Mouse (Mus musculus): ENCODE data around the gene Hmox2.
"Not testable (repeated sequence)": the region's sequence is repeated elsewhere in the genome, so short reads cannot be mapped to it uniquely, and the experiment has no call there.

The Hmox2 gene

DNA sequence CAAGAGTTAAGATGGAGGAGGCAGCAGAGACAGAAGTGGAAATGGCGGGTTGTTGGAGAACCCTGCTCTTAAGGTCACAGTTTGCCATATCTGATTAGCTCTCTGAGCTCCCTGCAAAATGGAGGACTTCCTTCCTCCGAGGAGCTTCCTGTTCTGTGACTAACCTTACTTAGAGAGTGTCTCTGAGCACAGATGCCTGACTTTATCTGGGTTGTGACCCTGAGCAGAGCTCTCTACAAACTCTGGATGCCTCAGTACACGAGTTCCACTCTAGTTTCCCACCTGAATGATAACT lies 3.3 kb upstream of the Hmox2 start:
- DNase-seq (ENCODE audit: low read depth in 1 of 2, low spot score in 2 of 2), result peak in 1 of 2 experiments; percentile 26

DNA sequence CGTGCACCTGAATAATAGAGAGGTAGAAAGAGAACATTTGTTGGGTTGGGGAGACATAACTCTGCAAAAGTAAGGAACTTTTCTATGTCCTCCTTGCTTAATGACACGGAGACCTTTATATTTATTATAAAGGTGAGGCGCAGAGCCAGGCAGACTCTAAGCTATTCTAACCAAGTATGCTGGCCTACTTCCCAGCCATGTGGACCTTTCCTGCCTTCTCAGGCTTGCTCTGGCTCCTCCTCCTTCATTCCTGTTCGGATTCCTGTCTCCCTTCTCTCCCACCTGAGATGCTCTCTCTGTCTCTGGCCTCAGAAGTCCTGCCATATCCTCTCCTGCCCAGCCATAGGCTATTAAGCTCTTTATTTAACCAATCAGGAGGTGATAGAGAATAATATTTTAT lies 895 bp upstream of the Hmox2 start:
- no peak for DNase-seq (ENCODE audit: low read depth in 1 of 2, low spot score in 2 of 2)

DNA sequence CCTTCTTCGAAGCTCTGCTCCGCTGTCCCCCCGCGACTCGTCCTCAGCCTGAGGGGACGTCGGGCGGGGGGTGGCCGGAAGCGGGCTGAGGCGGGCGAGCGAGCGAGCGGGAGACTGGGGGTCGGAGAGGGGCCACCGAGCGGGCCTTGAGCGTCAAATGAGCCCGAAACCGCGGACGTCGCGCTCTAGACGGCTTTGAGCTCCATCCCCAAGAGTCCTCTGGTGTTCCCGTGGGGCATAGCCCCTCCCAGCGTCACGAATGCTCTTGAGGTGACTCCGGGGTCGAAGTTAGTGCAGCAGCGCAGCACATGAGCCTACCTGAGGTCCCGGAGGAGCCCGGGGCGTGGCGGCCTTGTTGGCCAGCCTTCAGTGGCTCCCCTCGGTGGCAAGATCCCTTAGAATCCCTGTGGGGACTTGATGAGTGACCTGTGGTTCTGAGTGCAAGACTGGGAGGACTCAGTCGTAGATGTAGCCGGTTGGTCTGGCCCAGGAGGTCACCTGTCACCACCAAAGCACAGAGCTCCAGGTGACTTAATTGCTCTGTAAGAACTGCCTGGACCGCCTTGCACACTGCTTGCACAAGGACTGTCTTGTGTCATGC lies 467 bp downstream of the Hmox2 start:
- DNase-seq (ENCODE audit: low read depth in 1 of 2, low spot score in 2 of 2), result peak in 1 of 2 experiments; percentile 5

DNA sequence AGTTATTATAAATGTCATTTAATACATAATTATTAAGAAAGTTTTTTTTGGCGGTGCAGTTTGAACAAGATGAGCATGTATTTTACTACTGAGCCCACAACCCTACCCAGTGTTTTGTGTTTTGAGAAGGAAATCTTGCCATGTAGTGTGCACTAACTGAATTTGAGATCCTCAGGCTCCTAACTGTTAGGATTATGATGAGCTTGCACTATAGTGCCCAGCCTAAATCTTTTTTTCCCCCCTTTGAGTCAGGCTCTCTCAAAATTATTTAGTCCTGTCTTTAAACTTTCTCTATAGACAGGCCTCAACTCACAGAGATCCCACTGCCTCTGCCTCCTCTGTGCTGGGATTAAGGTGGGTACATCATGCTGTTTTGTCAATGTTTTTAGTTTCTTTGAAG lies 1.4 kb downstream of the Hmox2 start:
- no peak for DNase-seq (ENCODE audit: low read depth in 1 of 2, low spot score in 2 of 2)

DNA sequence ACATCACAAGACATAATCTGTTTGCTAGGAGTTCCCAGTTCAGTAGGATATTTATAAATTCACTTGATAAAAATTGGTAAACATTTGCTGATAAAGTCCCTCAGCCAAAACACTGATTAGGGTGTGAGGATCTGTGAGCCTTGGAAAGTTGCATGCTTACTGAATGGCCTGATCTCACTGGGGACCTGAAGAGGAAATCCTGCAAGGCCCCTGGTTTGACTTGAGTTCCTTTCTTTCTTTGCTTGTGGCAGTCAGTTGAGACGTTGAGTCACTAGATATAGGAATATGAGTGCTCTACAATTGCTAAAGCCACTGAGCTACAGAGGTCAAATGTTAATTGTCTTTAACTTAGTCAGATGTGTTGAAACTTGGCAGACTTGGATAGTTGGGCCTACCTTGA lies 1.8 kb downstream of the Hmox2 start:
- no peak for DNase-seq (ENCODE audit: low read depth in 1 of 2, low spot score in 2 of 2)

DNA sequence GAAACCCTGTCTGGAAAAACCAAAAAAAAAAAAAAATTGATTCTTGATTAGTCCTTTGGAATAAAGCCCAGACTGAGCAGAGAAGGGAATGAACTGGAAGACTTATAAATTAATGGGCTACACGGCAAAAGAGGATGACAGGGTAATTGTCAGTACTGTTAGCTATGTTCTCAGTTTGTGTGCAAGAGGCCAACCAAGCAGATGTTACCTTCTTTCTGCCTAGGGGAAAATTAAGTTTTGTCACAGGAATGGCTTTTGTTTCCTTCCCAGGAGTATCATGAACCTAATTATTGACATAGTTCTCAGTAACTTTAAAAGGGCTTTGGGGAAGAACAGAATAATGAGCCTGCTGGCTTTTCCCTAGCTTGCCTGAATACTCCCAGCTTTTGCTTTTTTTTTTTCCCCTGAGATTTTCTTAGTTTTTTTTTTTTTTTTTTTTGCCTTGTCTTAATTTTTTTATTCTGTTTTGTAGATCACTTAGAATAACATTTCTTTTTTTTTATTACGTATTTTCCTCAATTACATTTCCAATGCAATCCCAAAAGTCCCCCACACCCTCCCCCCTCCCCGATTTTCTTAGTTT lies 4.7 kb downstream of the Hmox2 start:
- no peak for DNase-seq (ENCODE audit: low read depth in 1 of 2, low spot score in 2 of 2)

DNA sequence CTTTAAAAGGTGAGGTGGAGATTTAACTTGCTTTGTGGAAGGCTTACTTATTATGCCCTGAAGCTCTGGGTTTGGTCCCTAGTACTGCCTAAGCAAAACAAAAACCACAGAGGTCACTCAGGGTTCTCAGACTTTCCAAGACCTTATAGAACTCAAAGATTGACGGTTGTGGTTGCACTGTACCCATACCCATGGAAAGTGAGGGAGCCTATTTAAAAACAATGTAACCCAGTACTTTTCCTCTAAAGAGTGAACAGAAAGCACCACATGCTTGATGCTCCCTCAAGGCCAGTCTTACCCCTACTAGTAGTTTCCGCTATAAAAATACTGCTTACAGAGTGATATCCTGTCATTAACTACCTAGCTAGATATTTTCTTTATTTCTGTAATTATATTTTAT lies 10.1 kb downstream of the Hmox2 start:
- DNase-seq (ENCODE audit: low read depth in 1 of 2, low spot score in 2 of 2), result no peak

DNA sequence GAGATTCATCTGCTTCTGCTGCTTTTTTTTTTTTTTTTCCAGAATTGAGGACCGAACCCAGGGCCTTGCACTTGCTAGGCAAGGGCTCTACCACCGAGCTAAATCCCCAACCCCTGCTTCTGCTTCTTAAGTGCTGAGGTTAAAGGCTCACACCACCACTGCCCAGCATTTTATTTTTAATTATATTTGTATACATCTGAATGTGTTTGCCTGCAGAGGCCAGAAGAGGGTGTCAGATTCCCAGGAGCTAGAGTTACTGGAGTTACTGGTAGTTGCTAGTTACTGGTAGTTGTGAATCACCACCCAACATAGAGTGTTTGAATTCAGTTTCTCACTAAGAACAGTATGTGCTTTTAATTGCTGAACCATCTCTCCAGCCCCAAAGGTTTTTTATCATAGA lies 13.8 kb downstream of the Hmox2 start:
- no peak for DNase-seq (ENCODE audit: low read depth in 1 of 2, low spot score in 2 of 2)

DNA sequence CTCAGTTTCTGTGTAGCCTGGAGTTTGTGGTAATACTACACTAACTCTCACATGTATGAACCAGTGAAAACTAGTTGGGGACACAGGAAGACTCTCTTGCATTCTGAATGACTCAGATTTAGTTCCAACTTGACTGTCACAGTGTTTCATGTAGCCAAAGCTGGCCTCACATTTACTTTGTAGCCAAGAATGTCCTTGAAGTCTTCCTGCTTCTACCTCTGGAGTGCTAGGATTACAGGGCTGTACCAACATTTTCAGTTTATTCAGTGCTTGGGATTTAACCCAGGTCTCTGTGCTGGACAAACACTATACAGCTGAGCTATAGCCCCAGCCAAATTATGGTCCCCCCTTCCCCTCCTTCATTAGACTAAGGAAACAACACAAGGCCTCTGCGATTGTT lies 16.0 kb downstream of the Hmox2 start:
- DNase-seq (ENCODE audit: low read depth in 1 of 2, low spot score in 2 of 2), result no peak

DNA sequence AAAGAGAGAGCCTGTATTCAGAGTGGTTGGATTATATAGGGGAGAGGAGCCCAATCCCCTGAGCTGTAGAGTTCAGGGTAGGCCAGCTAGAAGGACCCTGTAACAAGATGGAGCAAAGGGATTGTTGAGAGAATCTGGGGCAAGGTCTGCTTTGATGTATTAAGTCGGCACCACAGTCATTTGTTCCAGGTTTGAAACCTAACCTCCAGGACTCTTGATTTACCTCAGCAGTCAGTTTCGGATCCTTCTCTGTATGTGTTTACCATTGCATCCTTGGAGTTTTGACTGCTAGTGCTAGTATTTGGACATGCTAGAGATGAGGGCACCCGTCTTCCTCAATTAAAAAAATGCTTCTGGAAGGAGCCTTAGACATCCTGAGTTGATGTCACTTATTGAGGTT lies 26.0 kb downstream of the Hmox2 start:
- no peak for DNase-seq (ENCODE audit: low read depth in 1 of 2, low spot score in 2 of 2)

DNA sequence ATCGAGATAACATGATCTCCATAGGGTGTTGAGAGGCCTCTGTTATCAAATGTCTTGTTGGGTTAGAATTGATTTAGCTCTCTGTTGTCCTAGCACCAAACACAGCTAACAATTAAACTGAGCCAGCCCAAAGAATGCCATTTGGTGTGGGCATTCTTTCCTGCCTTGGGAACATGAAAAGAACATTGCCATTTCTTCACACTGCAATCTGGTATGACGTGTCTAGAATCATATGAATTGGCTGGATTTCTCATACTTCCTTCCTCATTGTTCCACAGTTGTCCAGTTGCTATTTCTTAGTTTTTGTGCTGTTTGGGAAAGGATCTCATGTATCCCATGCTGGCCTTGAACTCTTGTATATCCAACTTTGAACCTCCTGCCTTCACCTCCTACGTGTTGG lies 27.9 kb downstream of the Hmox2 start:
- no peak for DNase-seq (ENCODE audit: low read depth in 1 of 2, low spot score in 2 of 2)

DNA sequence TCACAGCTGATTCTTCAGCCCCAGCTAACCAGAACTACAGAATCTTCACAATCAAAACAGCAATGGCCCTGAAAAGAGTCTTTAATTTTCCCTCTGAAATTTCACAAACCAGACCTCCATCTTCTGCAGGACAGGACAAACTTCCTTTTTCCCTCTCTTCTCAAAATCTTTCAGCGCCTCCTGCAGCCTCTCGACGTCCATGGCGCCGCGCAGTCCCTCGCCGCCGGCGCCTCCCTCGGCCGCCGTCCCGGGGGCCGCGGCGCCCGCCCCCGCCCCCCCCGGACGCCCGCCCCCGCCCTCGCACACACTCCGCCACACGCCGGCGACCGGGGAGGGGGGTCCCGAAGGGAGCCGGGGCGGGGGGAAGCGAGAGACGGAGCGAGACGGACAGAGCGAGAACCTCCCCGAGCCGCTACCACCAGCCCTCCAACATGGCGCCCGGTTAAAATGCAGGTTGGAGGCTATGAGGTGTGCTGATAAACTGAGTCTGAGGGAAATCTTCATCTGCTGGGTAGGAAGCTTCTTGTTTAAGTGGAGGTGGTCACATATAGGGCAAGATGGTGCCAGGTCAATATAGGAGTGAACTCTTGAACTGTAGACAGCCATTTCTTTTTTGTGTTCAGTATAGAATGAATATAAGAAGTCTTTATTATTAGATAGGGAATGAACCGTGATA lies 30.6 kb downstream of the Hmox2 start:
- DNase-seq (ENCODE audit: low read depth in 1 of 2, low spot score in 2 of 2), result not testable (repeated sequence)

DNA sequence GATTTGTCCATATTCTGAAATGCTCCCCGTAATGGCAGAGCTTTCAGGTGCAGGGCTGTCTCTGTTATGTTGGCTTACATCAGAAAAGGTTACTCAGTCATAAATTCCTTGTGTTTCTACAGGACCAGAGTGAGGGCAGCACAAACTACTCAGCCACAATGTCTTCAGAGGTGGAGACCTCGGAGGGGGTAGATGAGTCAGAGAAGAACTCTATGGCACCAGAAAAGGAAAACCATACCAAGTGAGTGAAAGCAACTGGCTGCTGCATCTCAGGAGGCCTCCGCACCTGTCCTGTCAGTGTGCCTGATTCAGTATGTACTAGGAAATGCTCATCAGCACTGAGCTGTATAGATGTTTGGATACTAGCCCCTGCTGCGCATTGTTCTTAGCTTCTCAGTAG lies 36.3 kb downstream of the Hmox2 start:
- DNase-seq (ENCODE audit: low read depth in 1 of 2, low spot score in 2 of 2), result no peak

DNA sequence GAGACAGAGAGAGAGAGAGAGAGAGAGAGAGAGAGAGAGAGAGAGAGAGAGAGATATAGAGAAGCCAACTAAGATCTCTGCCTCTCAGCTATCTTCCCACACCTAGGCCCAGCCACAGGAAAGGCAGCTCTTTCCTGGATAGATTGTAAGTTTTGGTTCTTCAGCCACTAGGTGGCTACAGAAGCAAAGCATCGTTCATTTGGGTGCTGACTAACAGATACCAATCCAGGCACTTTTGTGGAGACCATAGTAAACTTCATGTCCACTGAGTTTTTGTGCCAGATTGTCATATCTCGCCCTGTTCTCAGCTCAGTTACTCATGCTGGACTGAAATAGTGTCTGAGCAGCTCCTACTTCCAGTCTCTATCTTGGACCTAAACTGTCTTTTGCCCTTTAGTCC lies 37.1 kb downstream of the Hmox2 start:
- no peak for DNase-seq (ENCODE audit: low read depth in 1 of 2, low spot score in 2 of 2)

DNA sequence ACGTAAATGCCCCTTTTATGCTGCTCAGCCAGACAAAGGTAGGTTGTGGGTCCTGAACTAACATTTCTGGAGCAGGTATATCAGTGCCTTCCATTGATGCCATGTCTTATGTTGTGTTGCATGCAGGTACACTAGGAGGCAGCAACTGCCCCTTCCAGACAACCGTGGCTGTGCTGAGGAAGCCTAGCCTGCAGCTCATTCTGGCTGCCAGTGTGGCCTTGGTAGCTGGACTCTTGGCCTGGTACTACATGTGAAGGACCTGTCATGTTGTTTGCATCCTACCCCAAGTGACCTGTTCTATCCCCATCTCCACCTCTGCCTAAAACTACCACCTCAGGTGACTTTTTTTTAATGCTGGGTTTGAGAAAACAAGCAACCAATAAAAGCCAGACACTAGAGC lies 39.7 kb downstream of the Hmox2 start:
- no peak for DNase-seq (ENCODE audit: low read depth in 1 of 2, low spot score in 2 of 2)

DNA sequence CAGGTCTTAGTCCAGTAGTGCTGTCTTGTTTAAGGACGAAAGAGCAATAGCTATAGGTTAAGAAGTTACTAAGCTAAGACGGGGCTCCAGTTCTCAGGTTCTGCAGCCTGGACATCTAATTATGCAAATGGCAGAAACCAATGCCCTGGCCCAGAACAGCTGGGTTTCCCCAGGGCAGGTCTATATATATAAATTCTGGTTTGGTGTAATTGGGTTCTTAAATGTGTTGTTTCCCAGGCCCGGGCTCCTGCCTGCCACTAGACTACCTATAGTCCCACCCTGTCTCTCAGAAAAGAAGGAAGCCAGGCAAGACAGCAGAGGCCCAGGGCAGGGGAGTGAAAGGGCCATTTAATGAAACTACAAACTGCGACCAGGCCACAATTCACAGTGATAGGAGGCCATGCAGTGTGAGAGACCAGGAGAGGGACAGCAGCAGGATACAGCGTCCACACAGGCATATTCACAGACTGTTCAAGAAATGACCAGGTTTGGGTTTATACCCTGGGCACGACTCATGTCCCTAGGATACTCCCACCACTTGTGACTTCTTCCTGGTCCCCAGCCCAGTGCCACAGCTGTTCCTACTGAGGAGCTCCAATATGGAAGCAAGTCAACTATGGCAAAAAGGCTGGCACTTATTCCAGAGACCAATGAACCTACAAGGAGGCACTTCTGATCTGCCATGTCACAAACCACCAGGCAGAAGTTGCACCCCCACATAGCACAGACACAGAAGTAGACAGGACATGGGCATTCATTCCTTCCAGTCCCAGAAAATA lies 41.0 kb downstream of the Hmox2 start:
- DNase-seq (ENCODE audit: low read depth in 1 of 2, low spot score in 2 of 2), result no peak

DNA sequence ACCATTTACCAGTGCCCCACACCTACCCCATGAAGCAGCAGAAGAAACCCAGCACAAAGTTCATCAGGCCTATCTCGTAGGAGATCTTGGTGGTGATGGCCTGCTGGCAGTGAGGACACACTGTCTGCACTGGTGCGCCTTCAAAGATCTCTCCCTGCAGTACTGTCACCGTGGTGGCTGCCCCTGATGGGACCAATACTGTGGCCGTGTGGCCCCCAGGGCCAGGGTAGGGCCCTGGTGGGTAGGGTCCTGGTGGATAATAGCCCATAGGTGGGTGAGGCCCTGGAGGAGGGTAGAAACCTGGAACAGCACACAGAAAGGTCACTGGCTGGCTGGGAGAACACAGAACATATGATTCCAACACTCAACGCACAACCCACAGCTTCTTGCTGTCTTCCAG lies 42.6 kb downstream of the Hmox2 start:
- DNase-seq (ENCODE audit: low read depth in 1 of 2, low spot score in 2 of 2), result no peak

DNA sequence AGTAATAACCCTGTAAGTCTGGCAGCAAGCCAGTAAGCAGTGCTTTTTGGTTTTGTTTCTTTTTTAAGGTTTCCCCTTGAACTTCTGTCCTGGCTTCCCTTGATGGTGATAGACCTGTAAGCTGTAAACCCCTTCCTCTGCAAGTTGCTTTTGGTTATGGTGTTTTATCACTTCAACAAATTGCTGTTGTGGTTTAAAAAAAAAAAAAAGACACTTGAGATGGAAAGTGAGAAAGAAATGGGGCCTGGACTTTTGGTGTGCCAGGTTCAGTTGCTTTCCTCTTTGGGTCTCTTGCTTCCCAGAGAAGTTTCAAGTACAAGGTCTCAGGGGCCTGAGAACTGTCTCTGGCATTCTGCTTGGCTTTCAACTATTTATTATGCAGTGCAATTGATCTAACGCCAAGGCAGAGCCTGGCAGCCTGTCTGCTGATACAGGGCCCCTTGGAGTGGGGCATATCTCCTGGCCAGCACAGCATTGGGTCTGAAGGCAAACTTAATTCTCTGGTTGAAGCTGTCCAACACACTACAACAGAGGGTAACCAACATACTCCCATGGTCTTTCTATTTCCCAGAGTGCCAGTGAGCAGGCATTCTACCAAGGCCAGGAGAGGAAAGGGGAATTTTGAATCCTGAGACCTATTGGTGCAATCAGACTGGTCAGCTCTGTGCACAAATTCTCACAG lies 47.3 kb downstream of the Hmox2 start:
- no peak for DNase-seq (ENCODE audit: low read depth in 1 of 2, low spot score in 2 of 2)

DNA sequence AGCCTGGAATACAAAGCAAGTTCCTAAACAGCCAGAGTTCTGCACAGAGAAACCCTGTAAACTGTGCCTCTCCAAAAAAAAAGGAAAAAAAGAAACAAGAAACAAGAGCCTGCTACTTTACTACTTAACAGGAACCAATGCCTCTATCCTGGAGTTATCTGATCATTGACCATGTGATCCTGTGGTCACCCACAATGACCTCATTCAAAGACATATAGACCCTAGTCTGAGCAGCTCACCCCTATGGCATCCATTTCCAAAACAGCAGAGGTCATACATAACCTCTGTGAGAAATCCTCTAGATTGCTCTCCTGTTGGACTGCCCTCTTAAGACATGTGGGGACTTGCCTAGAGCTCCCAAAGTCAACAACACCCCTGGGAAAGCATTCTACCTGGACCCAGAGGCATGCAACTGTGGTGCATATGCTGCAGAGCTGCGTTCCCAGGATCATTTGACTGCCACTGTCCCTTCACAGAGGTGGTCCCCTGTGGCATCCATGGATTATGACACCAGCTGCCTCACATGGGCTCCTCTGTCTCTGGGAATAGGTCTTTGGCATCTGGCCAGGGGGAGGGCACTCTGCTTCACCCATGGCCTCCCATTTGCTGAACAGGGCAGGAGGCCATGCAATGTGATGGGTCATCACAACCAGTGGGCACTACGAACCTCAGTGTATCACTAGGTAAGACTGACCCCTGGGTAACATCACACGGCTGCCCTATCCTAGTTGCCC lies 51.2 kb downstream of the Hmox2 start:
- DNase-seq (ENCODE audit: low read depth in 1 of 2, low spot score in 2 of 2), result no peak

DNA sequence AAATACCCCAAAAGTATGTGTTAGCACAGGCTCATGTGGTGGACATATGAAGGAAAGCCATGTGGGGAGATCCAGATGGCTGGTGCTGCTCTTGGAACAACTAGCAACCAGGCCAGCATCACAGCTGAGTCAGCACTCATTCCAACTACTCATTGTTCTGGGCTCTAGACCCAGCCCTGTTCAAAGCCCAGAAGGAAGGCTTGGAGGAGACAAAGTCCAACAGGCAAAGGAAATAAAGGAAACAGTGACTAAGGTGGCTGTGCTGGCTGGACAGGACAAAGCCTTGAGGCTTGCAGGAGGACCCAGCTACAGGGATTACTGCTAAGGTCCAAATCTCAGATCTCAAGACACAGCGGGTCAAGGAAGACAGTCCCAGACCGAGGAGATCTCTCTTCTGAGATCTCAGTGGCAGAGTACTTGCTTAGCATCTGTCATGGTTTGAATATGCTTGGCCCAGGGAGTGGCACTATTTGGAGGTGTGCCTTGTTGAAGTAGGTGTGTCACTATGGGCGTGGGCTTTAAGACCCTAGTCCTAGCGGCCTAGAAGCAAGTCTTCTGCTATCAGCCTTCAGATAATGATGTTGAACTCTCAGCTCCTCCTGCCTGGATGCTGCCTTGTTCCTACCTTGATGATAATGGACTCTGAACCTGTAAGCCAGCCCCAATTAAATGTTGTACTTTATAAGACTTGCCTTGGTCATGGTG lies 51.9 kb downstream of the Hmox2 start:
- no peak for DNase-seq (ENCODE audit: low read depth in 1 of 2, low spot score in 2 of 2)

DNA sequence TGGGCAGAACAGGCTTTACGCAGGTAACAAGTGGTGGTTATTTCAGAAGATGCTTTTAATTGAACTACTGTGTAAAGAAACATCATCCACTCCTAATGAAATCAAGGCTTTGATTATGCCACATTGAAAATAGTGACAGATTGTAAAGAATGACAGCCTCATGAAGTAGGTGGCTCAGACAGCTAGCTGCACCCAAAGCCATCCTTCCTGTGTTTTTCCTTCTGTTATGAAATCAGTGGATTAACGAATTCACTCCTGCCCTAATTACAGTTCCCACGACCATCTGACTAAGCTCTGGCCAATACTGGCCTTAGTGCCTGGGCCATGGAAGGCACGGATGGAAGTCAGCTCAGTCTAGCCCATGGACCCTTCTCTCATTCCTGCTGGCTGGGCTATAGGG lies 52.8 kb downstream of the Hmox2 start:
- no peak for DNase-seq (ENCODE audit: low read depth in 1 of 2, low spot score in 2 of 2)

Measured in monocyte, adult 2 months (primary cell).